31 mouse cellular contexts compared by ENCODE assay signal in genomic region chr4:145316708-145317107, GRCm38 (mm10). TPM values are rescaled to one million over a fixed set of nuclear protein-coding genes. Genes with fewer than 3 reads are reported as not detected.
"Had no signal": no experiment of that assay in that cellular context is flagged by ENCODE, and none has a peak within 500 bp of the region (broad histone marks: within the 10 kb centered on the region; RNA-seq: fewer than 3 reads in every experiment).

No protein-coding gene starts in this region.

- H3K9me3 ChIP-seq: limb, embryonic 10.5 days; limb, embryonic 12.5 days; limb, embryonic 13.5 days; limb, embryonic 15.5 days; liver, embryonic 12.5 days; liver, embryonic 13.5 days; liver, embryonic 15.5 days; lung, embryonic 15.5 days; megakaryocyte, embryonic 14.5 days; midbrain, embryonic 13.5 days; midbrain, embryonic 15.5 days; neural tube, embryonic 12.5 days had no signal

- H3K4me2 ChIP-seq: limb, embryonic 12.5 days; limb, embryonic 13.5 days; limb, embryonic 15.5 days; liver, embryonic 11.5 days; liver, embryonic 12.5 days; liver, embryonic 13.5 days; liver, embryonic 15.5 days; lung, embryonic 14.5 days; lung, embryonic 15.5 days; midbrain, embryonic 11.5 days; midbrain, embryonic 12.5 days; midbrain, embryonic 13.5 days; midbrain, embryonic 15.5 days; neural tube, embryonic 12.5 days had no signal

- H3K9ac ChIP-seq: limb, embryonic 12.5 days; limb, embryonic 13.5 days; limb, embryonic 15.5 days; liver, embryonic 12.5 days; liver, embryonic 13.5 days; liver, embryonic 14.5 days; liver, embryonic 15.5 days; liver, postnatal 0 days; lung, embryonic 14.5 days; lung, embryonic 15.5 days; midbrain, embryonic 12.5 days; midbrain, embryonic 13.5 days; midbrain, embryonic 15.5 days; neural tube, embryonic 12.5 days had no signal

- H3K4me3 ChIP-seq: limb, embryonic 10.5 days; limb, embryonic 12.5 days; limb, embryonic 13.5 days; limb, embryonic 15.5 days; liver, embryonic 12.5 days; liver, embryonic 13.5 days; liver, embryonic 15.5 days; lung, embryonic 15.5 days; megakaryocyte, embryonic 14.5 days; midbrain, embryonic 10.5 days; midbrain, embryonic 12.5 days; midbrain, embryonic 13.5 days; midbrain, embryonic 15.5 days; myocyte; neural tube, embryonic 12.5 days had no signal

- DNase-seq: left cerebral cortex, postnatal 4 days; liver; liver, embryonic 13.5 days; liver, postnatal 0 days; lung, adult 18-20 months; lung, adult 2 months; lung, embryonic 14.5 days; lung, postnatal 10 days; lung, postnatal 14 days; lung, postnatal 36 days; lung, postnatal 4 days; midbrain, embryonic 14.5 days had no signal

- H3K27ac ChIP-seq: limb, embryonic 10.5 days; limb, embryonic 12.5 days; limb, embryonic 13.5 days; limb, embryonic 15.5 days; liver, embryonic 12.5 days; liver, embryonic 13.5 days; liver, embryonic 14.5 days; liver, embryonic 15.5 days; lung, embryonic 15.5 days; macrophage; midbrain, embryonic 10.5 days; midbrain, embryonic 12.5 days; midbrain, embryonic 13.5 days; midbrain, embryonic 15.5 days; neural tube, embryonic 12.5 days had no signal

- H3K4me1 ChIP-seq: limb, embryonic 10.5 days; limb, embryonic 12.5 days; limb, embryonic 13.5 days; limb, embryonic 15.5 days; liver, embryonic 12.5 days; liver, embryonic 13.5 days; liver, embryonic 15.5 days; lung, embryonic 15.5 days; midbrain, embryonic 12.5 days; midbrain, embryonic 13.5 days; midbrain, embryonic 15.5 days; neural tube, embryonic 12.5 days had no signal

- H3K27me3 ChIP-seq: midbrain, embryonic 15.5 days had no signal

- H3K36me3 ChIP-seq: limb, embryonic 10.5 days; limb, embryonic 12.5 days; limb, embryonic 13.5 days; limb, embryonic 15.5 days; liver, embryonic 12.5 days; liver, embryonic 13.5 days; liver, embryonic 15.5 days; lung, embryonic 15.5 days; midbrain, embryonic 10.5 days; midbrain, embryonic 12.5 days; midbrain, embryonic 13.5 days; midbrain, embryonic 15.5 days; neural tube, embryonic 12.5 days had no signal

RNA-seq across cellular contexts. Expression of gene Tnfrsf8, which starts 1.7 kb away (rescaled TPM):
- polyA plus RNA-seq: liver, embryonic 11.5 days; liver, embryonic 12.5 days; liver, embryonic 13.5 days; liver, embryonic 16.5 days; midbrain, embryonic 10.5 days; midbrain, embryonic 12.5 days had no signal
